Mouse (Mus musculus): ENCODE data around the gene Rel.
"Not testable (repeated sequence)": the region's sequence is repeated elsewhere in the genome, so short reads cannot be mapped to it uniquely, and the experiment has no call there.

Gene Rel

GRCm38 (mm10) chr11:23770760-23771506, at the start of gene Rel:
Gene Rel, minus strand, starts transcription at chr11:23770970.
- peak; percentile 88 to 93 for DNase-seq (ENCODE audit: low spot score in 2 of 2)

GRCm38 (mm10) chr11:23818745-23819144, 48.0 kb upstream of the Rel start:
- DNase-seq (ENCODE audit: low spot score in 2 of 2) = no peak

GRCm38 (mm10) chr11:23810741-23811140, 40.0 kb upstream of the Rel start:
- DNase-seq (ENCODE audit: low spot score in 2 of 2) = no peak

GRCm38 (mm10) chr11:23805716-23806115, 34.9 kb upstream of the Rel start:
- no peak for DNase-seq (ENCODE audit: low spot score in 2 of 2)

- DNase-seq (ENCODE audit: low spot score in 2 of 2) = no peak
Measured at GRCm38 (mm10) chr11:23803136-23803535, 32.4 kb upstream of the Rel start.

- no peak for DNase-seq (ENCODE audit: low spot score in 2 of 2)
Measured at GRCm38 (mm10) chr11:23802256-23802655, 31.5 kb upstream of the Rel start.

GRCm38 (mm10) chr11:23801851-23802250, 31.1 kb upstream of the Rel start:
- DNase-seq (ENCODE audit: low spot score in 2 of 2) = no peak

- DNase-seq (ENCODE audit: low spot score in 2 of 2) = not testable (repeated sequence)
Measured at GRCm38 (mm10) chr11:23783677-23784076, 12.9 kb upstream of the Rel start.

- no peak for DNase-seq (ENCODE audit: low spot score in 2 of 2)
Measured at GRCm38 (mm10) chr11:23783085-23783484, 12.3 kb upstream of the Rel start.

GRCm38 (mm10) chr11:23782038-23782437, 11.3 kb upstream of the Rel start:
- DNase-seq (ENCODE audit: low spot score in 2 of 2) = no peak

- DNase-seq (ENCODE audit: low spot score in 2 of 2) = no peak
Measured at GRCm38 (mm10) chr11:23778787-23779201, 8.0 kb upstream of the Rel start.

- no peak for DNase-seq (ENCODE audit: low spot score in 2 of 2)
Measured at GRCm38 (mm10) chr11:23772471-23772870, 1.7 kb upstream of the Rel start.

GRCm38 (mm10) chr11:23771507-23772097, 832 bp upstream of the Rel start:
- DNase-seq (ENCODE audit: low spot score in 2 of 2) = no peak

- DNase-seq (ENCODE audit: low spot score in 2 of 2) = no peak
Measured at GRCm38 (mm10) chr11:23770510-23770759, 335 bp downstream of the Rel start.

- DNase-seq (ENCODE audit: low spot score in 2 of 2) = peak; percentile 4 to 12
Measured at GRCm38 (mm10) chr11:23769686-23770509, 872 bp downstream of the Rel start.

GRCm38 (mm10) chr11:23769033-23769432, 1.7 kb downstream of the Rel start:
- DNase-seq (ENCODE audit: low spot score in 2 of 2) = no peak

GRCm38 (mm10) chr11:23767928-23768327, 2.8 kb downstream of the Rel start:
- no peak for DNase-seq (ENCODE audit: low spot score in 2 of 2)

GRCm38 (mm10) chr11:23767369-23767768, 3.4 kb downstream of the Rel start:
- DNase-seq (ENCODE audit: low spot score in 2 of 2) = not testable (repeated sequence)

GRCm38 (mm10) chr11:23762635-23763034, 8.1 kb downstream of the Rel start:
- DNase-seq (ENCODE audit: low spot score in 2 of 2) = no peak

- DNase-seq (ENCODE audit: low spot score in 2 of 2) = no peak
Measured at GRCm38 (mm10) chr11:23758218-23758617, 12.6 kb downstream of the Rel start.

GRCm38 (mm10) chr11:23754329-23754728, 16.4 kb downstream of the Rel start:
- DNase-seq (ENCODE audit: low spot score in 2 of 2) = no peak

- DNase-seq (ENCODE audit: low spot score in 2 of 2) = no peak
Measured at GRCm38 (mm10) chr11:23753136-23753710, 17.5 kb downstream of the Rel start.
